Mouse (Mus musculus) brain, embryonic 14.5 days (tissue): ENCODE data around the gene Nudt13. TPM values are rescaled to one million over a fixed set of nuclear protein-coding genes. Genes with fewer than 3 reads are reported as not detected.
A peak's percentile ranks its signal among the peaks of the same experiment; 100 is the strongest.
"Not testable (repeated sequence)": the region's sequence is repeated elsewhere in the genome, so short reads cannot be mapped to it uniquely, and the experiment has no call there.

Source experiments
- DNase-seq: peaks from one replicate; pipeline ENCODE4 v3.0.0-alpha.2; 2011; ENCODE audit warnings: low read depth
- CTCF ChIP-seq: fragments of 200-500 bp; IDR thresholded peaks from 2 replicates; pipeline ENCODE4 v1.5.1; 2012; ENCODE audit warnings: inconsistent platforms, mild to moderate bottlenecking, moderate library complexity, borderline replicate concordance; ENCODE audit not compliant: insufficient read depth, insufficient read length; ENCODE audit errors: extremely low read depth
- POLR2A ChIP-seq: fragments of 200-500 bp; IDR thresholded peaks from 2 replicates; pipeline ENCODE4 v1.6.1; 2012; ENCODE audit warnings: mild to moderate bottlenecking, inconsistent platforms, borderline replicate concordance; ENCODE audit not compliant: poor library complexity, insufficient read depth, insufficient read length, severe bottlenecking; ENCODE audit errors: extremely low read depth
- polyA plus RNA-seq: library from polyadenylated mRNA; depleted of rRNA; stranded (reverse); fragments of >200 nt; gene quantifications from 2 replicates; pipeline ENCODE4 v1.2.3, GENCODE M21; 2012

The Nudt13 gene
- polyA plus RNA-seq, 1 experiment: 17.4 TPM

- DNase-seq: peak; percentile 34
- TF ChIP-seq POLR2A (no peak), CTCF (no peak)
Observed at GRCm38 (mm10) chr14:20291391-20291790, 3.1 kb upstream of the Nudt13 start.

GRCm38 (mm10) chr14:20294947-20295346 is 450 bp downstream of the Nudt13 start:
- no peak for TF ChIP-seq POLR2A
- no peak for TF ChIP-seq CTCF
- peak; percentile 13 for DNase-seq

GRCm38 (mm10) chr14:20297616-20298015 is 3.1 kb downstream of the Nudt13 start:
- no peak for DNase-seq
- TF ChIP-seq POLR2A (no peak), CTCF (no peak)

GRCm38 (mm10) chr14:20298131-20298530 is 3.6 kb downstream of the Nudt13 start:
- no peak for DNase-seq
- TF ChIP-seq CTCF: no peak
- no peak for TF ChIP-seq POLR2A

- not testable (repeated sequence) for DNase-seq
Observed at GRCm38 (mm10) chr14:20305085-20305484, 10.6 kb downstream of the Nudt13 start.

- DNase-seq: no peak
- TF ChIP-seq POLR2A (no peak), CTCF (no peak)
Observed at GRCm38 (mm10) chr14:20315137-20315536, 20.6 kb downstream of the Nudt13 start.

- TF ChIP-seq CTCF (peak; percentile 53; the same call in 1 of the 2 replicates), POLR2A (no peak)
- DNase-seq: peak; percentile 14
Observed at GRCm38 (mm10) chr14:20319420-20319819, 24.9 kb downstream of the Nudt13 start.

- TF ChIP-seq POLR2A (no peak), CTCF (no peak)
- no peak for DNase-seq
Observed at GRCm38 (mm10) chr14:20324196-20324595, 29.7 kb downstream of the Nudt13 start.

GRCm38 (mm10) chr14:20328474-20328873 is 34.0 kb downstream of the Nudt13 start:
- DNase-seq: no peak
- TF ChIP-seq POLR2A (no peak), CTCF (peak; percentile 41; the same call in 1 of the 2 replicates)

- no peak for DNase-seq
- TF ChIP-seq CTCF (no peak), POLR2A (no peak)
Observed at GRCm38 (mm10) chr14:20331316-20331715, 36.8 kb downstream of the Nudt13 start.

- TF ChIP-seq POLR2A: no peak
- TF ChIP-seq CTCF: no peak
- no peak for DNase-seq
Observed at GRCm38 (mm10) chr14:20339415-20339814, 44.9 kb downstream of the Nudt13 start.

GRCm38 (mm10) chr14:20340149-20340548 is 45.7 kb downstream of the Nudt13 start:
- DNase-seq: peak; percentile 17
- peak; percentile 37; the same call in 1 of the 2 replicates for TF ChIP-seq CTCF
- no peak for TF ChIP-seq POLR2A

GRCm38 (mm10) chr14:20340866-20341265 is 46.4 kb downstream of the Nudt13 start:
- no peak for TF ChIP-seq CTCF
- TF ChIP-seq POLR2A: no peak
- DNase-seq: no peak

- DNase-seq: no peak
- no peak for TF ChIP-seq POLR2A
Observed at GRCm38 (mm10) chr14:20345885-20346284, 51.4 kb downstream of the Nudt13 start.

- no peak for DNase-seq
- TF ChIP-seq POLR2A: no peak
- no peak for TF ChIP-seq CTCF
Observed at GRCm38 (mm10) chr14:20347441-20347990, 53.0 kb downstream of the Nudt13 start.
